In genomic region chr3:136106452-136106851, GRCm38 (mm10) we compare ENCODE assay signal across 23 mouse cellular contexts.
A peak's percentile ranks its signal among the peaks of the same experiment; 100 is the strongest.
DNase-seq lines count a peak whose midpoint lies in the region; ATAC-seq and TF ChIP-seq lines count a peak whose summit lies in the region.
"Had no signal": no experiment of that assay in that cellular context is flagged by ENCODE, and none has a peak within 500 bp of the region (broad histone marks: within the 10 kb centered on the region; RNA-seq: fewer than 3 reads in every experiment).

No protein-coding gene starts in this region.

- DNase-seq in CD4-positive, CD25-positive, alpha-beta regulatory T cell, adult 2 months (ENCODE audit: low read depth, low spot score), result peak; percentile 46
- peak; percentile 10 for DNase-seq in induced T-regulatory cell, adult 2 months (ENCODE audit: low read depth)
- DNase-seq in naive thymus-derived CD4-positive, alpha-beta T cell, adult 2 months (ENCODE audit: low read depth), result peak; percentile 36
- DNase-seq in MN1 (ENCODE audit: low spot score), result no peak
- no peak for DNase-seq in cerebellum, adult 11-12 months
- no peak for DNase-seq in left cerebral cortex, adult 2 months (ENCODE audit: extremely low spot score in 1 of 2, low spot score in 2 of 2)
- DNase-seq: adrenal gland, adult 8-10 months; adrenal gland, postnatal 14 days; adrenal gland, postnatal 36 days; cerebellum, adult 18-20 months; cerebellum, adult 8-10 months; cerebellum, adult 9-11 months; cerebellum, postnatal 14 days; cerebellum, postnatal 36 days; embryo, embryonic 11 days had no signal

- intact Hi-C loops in left cerebral cortex, adult 2 months (cut with DNase I), result no loop called here

- peak; percentile 81 for ATAC-seq in CD4-positive, CD25-positive, alpha-beta regulatory T cell, adult 4 months
- ATAC-seq: forebrain, embryonic 14.5 days; forebrain, embryonic 16.5 days had no signal

- no peak for TF ChIP-seq CTCF in left cerebral cortex, adult 2 months (IDR thresholded peaks at IDR 0.05)

- no peak overlapping the region for H3K4me3 ChIP-seq in left cerebral cortex, adult 2 months
- H3K4me3 ChIP-seq: embryonic facial prominence, embryonic 13.5 days; embryonic facial prominence, embryonic 15.5 days; erythroblast, embryonic 14.5 days; forebrain, embryonic 10.5 days; forebrain, embryonic 12.5 days had no signal

- H3K27ac ChIP-seq in left cerebral cortex, adult 2 months, result no peak overlapping the region
- H3K27ac ChIP-seq: embryonic facial prominence, embryonic 13.5 days; embryonic facial prominence, embryonic 15.5 days; forebrain, embryonic 10.5 days; forebrain, embryonic 12.5 days had no signal

Comparison
In these comparisons a context has a peak if more than half of its experiments do, and no peak if none do; other contexts are left out.
1. DNase-seq: peak in CD4-positive, CD25-positive, alpha-beta regulatory T cell, adult 2 months (single experiment), induced T-regulatory cell, adult 2 months (single experiment) and naive thymus-derived CD4-positive, alpha-beta T cell, adult 2 months (single experiment); none in MN1 (single experiment), cerebellum, adult 11-12 months (single experiment) and left cerebral cortex, adult 2 months (0 of 2).